Mouse (Mus musculus) heart, adult 2 months (tissue): ENCODE results near the gene Cd82. TPM values are rescaled to one million over a fixed set of nuclear protein-coding genes. Genes with fewer than 3 reads are reported as not detected.

ENCODE experiments used
- DNase-seq, 2 experiments: peaks; one replicate each; pipeline ENCODE4 v3.0.0; 2021
- H3K27ac ChIP-seq: fragments of 200-600 bp; 2 replicates; pipeline ENCODE4 v1.8.1; 2022
- H3K27me3 ChIP-seq: fragments of 200-500 bp; 2 replicates; pipeline ENCODE4 v1.6.1; 2012; ENCODE audit warnings: mild to moderate bottlenecking, low read length, inconsistent platforms, mixed read lengths; ENCODE audit not compliant: control insufficient read depth, insufficient read depth
- H3K36me3 ChIP-seq: fragments of 200-500 bp; 2 replicates; pipeline ENCODE4 v1.6.1; 2012; ENCODE audit warnings: low read length, inconsistent platforms; ENCODE audit not compliant: control insufficient read depth, insufficient read depth
- H3K4me1 ChIP-seq: fragments of 200-500 bp; 2 replicates; pipeline ENCODE4 v1.6.1; 2011; ENCODE audit warnings: low read length; ENCODE audit not compliant: control insufficient read depth, insufficient read depth
- H3K4me3 ChIP-seq: fragments of 200-600 bp; 2 replicates; pipeline ENCODE4 v1.8.1; 2022
- H3K79me2 ChIP-seq: fragments of 200-500 bp; replicated peaks from 2 replicates; pipeline ENCODE4 v1.6.1; 2012; ENCODE audit warnings: mild to moderate bottlenecking, inconsistent platforms, low read length, moderate library complexity, mixed read lengths; ENCODE audit not compliant: control insufficient read depth, insufficient read depth
- H3K9ac ChIP-seq: fragments of 200-500 bp; 2 replicates; pipeline ENCODE4 v1.6.1; 2012; ENCODE audit warnings: low read depth, mild to moderate bottlenecking, control low read depth, inconsistent platforms, low read length, mixed read lengths
- CTCF ChIP-seq: fragments of 200-600 bp; IDR thresholded peaks from 2 replicates; pipeline ENCODE4 v1.8.1; 2022; ENCODE audit warnings: antibody characterized with exemption, mild to moderate bottlenecking, moderate library complexity
- EP300 ChIP-seq: fragments of 200-500 bp; IDR thresholded peaks from 2 replicates; pipeline ENCODE4 v1.6.1; 2011; ENCODE audit warnings: low read depth, low read length, control low read depth; ENCODE audit not compliant: insufficient read depth
- POLR2A ChIP-seq: fragments of 200-500 bp; IDR thresholded peaks from 2 replicates; pipeline ENCODE4 v1.6.1; 2011; ENCODE audit warnings: mild to moderate bottlenecking, low read depth, low read length, control low read depth; ENCODE audit not compliant: insufficient read depth
- WGBS: fragments of 180-500 bp; shearing (Covaris S2); methylation state at CpG from one replicate; pipeline ENCODE4 v1.1.7; 2018; 5-methylcytosine and 5-hydroxymethylcytosine counted together
- intact Hi-C: fragments of 180-260 bp; cut with DNase I; formaldehyde crosslinking; loops from one replicate; pipeline ENCODE4 v1.15.1; 2025
- polyA plus RNA-seq: library from polyadenylated mRNA; depleted of rRNA; stranded (reverse); fragments of >200 nt; gene quantifications from 2 replicates; pipeline ENCODE4 v1.2.3, GENCODE M21; 2012
- total RNA-seq, 2 experiments: library from RNA; stranded (reverse); gene quantifications; 2 replicates each; pipeline ENCODE4 v1.2.3; 2021

Gene Cd82
- total and polyA plus RNA-seq, 3 experiments: 15.2 to 31.6 (median 18.7) TPM

- no peaks in the 10 kb centered on the region for H3K79me2 ChIP-seq
- TF ChIP-seq CTCF (no peak), EP300 (no peak), POLR2A (no peak)
- no peak overlapping the region for H3K27ac ChIP-seq
- DNase-seq: no peak
- no peak overlapping the region for H3K9ac ChIP-seq
- no peak overlapping the region for H3K4me3 ChIP-seq
- no peaks in the 10 kb centered on the region for H3K36me3 ChIP-seq
- no peaks in the 10 kb centered on the region for H3K4me1 ChIP-seq
- intact Hi-C loops: no loop called here
- no peaks in the 10 kb centered on the region; the same call in 1 of the 2 replicates for H3K27me3 ChIP-seq
- 70% methylated on average over 10 of the region's 10 CpGs for WGBS
These were observed 38.4 kb upstream of the Cd82 start for GRCm38 (mm10) chr2:93501303-93501702.

DNA sequence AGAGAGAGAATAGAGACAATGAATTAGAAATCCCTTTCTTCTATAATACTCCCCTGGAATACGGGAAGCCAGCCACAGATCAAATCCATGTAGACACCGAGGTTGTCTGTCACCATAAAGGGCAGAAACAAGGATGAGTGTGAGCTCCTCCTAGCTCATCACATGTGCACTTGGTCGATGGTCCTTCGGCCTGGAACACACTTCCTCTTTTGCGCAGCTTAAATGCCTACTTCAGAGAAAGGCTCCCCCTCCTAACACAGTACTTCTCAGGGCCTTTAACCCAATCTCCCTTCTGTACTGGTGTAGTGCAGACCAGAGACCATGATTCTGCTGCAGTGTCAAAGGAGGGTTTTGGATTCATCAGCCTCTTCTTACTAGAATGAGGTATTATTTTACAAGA lies 34.3 kb upstream of the Cd82 start:
- no peaks in the 10 kb centered on the region for H3K79me2 ChIP-seq
- no peak overlapping the region for H3K9ac ChIP-seq
- H3K4me3 ChIP-seq: no peak overlapping the region
- no peaks in the 10 kb centered on the region; the same call in 1 of the 2 replicates for H3K27me3 ChIP-seq
- H3K27ac ChIP-seq: no peak overlapping the region
- no peaks in the 10 kb centered on the region for H3K4me1 ChIP-seq
- WGBS: 75% methylated on average over 5 of the region's 5 CpGs
- DNase-seq: no peak
- H3K36me3 ChIP-seq: no peaks in the 10 kb centered on the region
- intact Hi-C loops: no loop called here
- TF ChIP-seq EP300 (no peak), CTCF (no peak), POLR2A (no peak)

DNA sequence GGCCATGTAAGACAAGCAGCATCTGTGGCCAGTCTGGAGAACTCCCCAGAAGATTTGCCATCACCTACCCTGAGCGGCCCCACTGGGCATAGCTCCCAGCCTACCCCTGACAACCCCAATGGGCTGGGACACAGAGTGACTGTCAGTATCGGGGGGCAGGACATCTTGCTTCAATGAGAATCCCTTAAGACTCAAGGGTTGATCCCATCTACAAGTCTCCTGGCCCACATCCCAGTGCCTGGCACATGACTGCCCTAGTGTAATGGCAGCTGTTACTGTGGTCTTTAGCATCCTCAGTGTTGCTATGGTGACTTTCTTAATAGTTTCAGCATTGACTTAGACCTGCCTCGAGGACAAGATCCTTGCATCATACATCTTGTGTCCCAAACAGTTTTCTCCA lies 32.2 kb upstream of the Cd82 start:
- TF ChIP-seq CTCF (no peak), EP300 (no peak), POLR2A (no peak)
- Histone ChIP-seq H3K9ac (no peak overlapping the region), H3K27ac (no peak overlapping the region), H3K27me3 (no peaks in the 10 kb centered on the region; the same call in 1 of the 2 replicates), H3K4me3 (no peak overlapping the region), H3K79me2 (no peaks in the 10 kb centered on the region), H3K36me3 (no peaks in the 10 kb centered on the region), H3K4me1 (no peaks in the 10 kb centered on the region)
- intact Hi-C loops: no loop called here
- no peak for DNase-seq
- WGBS: 80% methylated on average over 3 of the region's 3 CpGs

GRCm38 (mm10) chr2:93493541-93493940 lies 30.6 kb upstream of the Cd82 start:
- WGBS: 61% methylated on average over 3 of the region's 3 CpGs
- Histone ChIP-seq H3K4me1 (no peaks in the 10 kb centered on the region), H3K4me3 (no peak overlapping the region), H3K79me2 (no peaks in the 10 kb centered on the region), H3K9ac (no peak overlapping the region), H3K27ac (no peak overlapping the region), H3K36me3 (no peaks in the 10 kb centered on the region), H3K27me3 (no peaks in the 10 kb centered on the region; the same call in 1 of the 2 replicates)
- intact Hi-C loops: no loop called here
- DNase-seq: no peak
- TF ChIP-seq EP300: no peak
- TF ChIP-seq CTCF: no peak
- TF ChIP-seq POLR2A: no peak

- H3K9ac ChIP-seq: no peak overlapping the region
- no peaks in the 10 kb centered on the region for H3K79me2 ChIP-seq
- no peak overlapping the region for H3K4me3 ChIP-seq
- no peaks in the 10 kb centered on the region for H3K36me3 ChIP-seq
- DNase-seq: no peak
- 78% methylated on average over 2 of the region's 2 CpGs for WGBS
- no peaks in the 10 kb centered on the region for H3K27me3 ChIP-seq
- intact Hi-C loops: no loop called here
- TF ChIP-seq POLR2A (no peak), EP300 (no peak), CTCF (no peak)
- no peak overlapping the region for H3K27ac ChIP-seq
- H3K4me1 ChIP-seq: no peaks in the 10 kb centered on the region
These were observed 27.6 kb upstream of the Cd82 start for GRCm38 (mm10) chr2:93490516-93490915.

- no peaks in the 10 kb centered on the region for H3K79me2 ChIP-seq
- H3K9ac ChIP-seq: no peak overlapping the region
- TF ChIP-seq POLR2A (no peak), EP300 (no peak), CTCF (no peak)
- 37% methylated on average over 19 of the region's 19 CpGs for WGBS
- H3K27ac ChIP-seq: no peak overlapping the region
- H3K36me3 ChIP-seq: no peaks in the 10 kb centered on the region
- H3K27me3 ChIP-seq: no peaks in the 10 kb centered on the region
- intact Hi-C loops: no loop called here
- no peak overlapping the region for H3K4me3 ChIP-seq
- no peak for DNase-seq
- no peaks in the 10 kb centered on the region for H3K4me1 ChIP-seq
These were observed 26.1 kb upstream of the Cd82 start for GRCm38 (mm10) chr2:93488911-93489587.
